Mouse (Mus musculus): Measurements from ENCODE around the gene Pin1. TPM values are rescaled to one million over a fixed set of nuclear protein-coding genes. Genes with fewer than 3 reads are reported as not detected.

Pin1 gene
- polyA plus RNA-seq, 1 experiment from 2014 or later = 52.3 TPM

DNA sequence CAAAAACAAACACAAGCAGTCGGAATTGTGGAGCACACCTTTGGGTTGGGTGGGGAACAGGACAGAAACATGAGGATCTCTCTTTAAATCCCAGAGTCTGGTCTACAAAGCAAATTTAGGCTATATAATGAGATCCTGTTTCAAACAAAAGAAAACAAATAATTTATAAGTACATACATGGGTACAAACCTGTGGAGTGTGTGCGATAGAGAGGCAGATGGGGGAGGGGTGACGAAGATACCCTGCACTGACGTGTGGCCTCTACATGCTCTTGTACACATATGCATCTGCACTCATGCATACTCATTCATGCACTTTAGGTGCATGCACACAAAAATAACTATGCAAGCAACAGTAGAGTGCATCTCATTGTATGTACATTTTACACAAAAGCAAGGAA lies 12.4 kb upstream of the Pin1 start:
- Histone ChIP-seq H3K4me1 (peaks cover 18% of the 10 kb centered on the region), H3K9me3 (no peaks in the 10 kb centered on the region), H3K4me3 (no peak overlapping the region), H3K27ac (no peak overlapping the region), H3K36me3 (peaks cover 29% of the 10 kb centered on the region), H3K4me2 (no peak overlapping the region), H3K27me3 (no peaks in the 10 kb centered on the region), H3K9ac (no peak overlapping the region)
- 94% methylated on average over 4 of the region's 4 CpGs for WGBS
- no peak for ATAC-seq (ENCODE audit: insufficient number of reproducible peaks, insufficient read depth, low FRiP score, low TSS enrichment, low read depth)

DNA sequence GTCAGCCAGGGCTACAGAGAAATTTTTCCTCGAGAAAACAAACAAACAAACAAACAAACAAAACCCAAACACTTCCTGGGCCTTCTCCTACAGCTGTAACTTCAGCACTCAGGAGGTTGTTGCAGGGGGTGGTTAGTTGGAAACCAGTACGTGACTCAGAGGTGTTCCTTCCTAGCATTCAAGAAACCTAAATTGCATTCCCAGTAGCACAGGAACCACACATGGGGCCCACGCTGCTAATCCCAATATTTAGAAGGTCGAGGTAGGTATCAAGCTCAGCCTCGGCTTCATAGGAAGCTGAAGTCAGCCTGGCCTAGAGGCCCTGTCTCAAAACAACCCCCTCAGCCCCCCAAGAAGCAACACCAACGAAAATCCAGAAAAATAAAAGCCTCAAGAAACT lies 10.4 kb upstream of the Pin1 start:
- H3K9me3 ChIP-seq = no peaks in the 10 kb centered on the region
- WGBS = 19% methylated on average over 6 of the region's 6 CpGs
- no peak for ATAC-seq (ENCODE audit: insufficient number of reproducible peaks, insufficient read depth, low FRiP score, low TSS enrichment, low read depth)
- no peak overlapping the region for H3K27ac ChIP-seq
- peak overlapping the region; percentile 91 for H3K9ac ChIP-seq
- peak overlapping the region; percentile 70 for H3K4me3 ChIP-seq
- H3K4me1 ChIP-seq = peaks cover 28% of the 10 kb centered on the region
- peak overlapping the region; percentile 96 for H3K4me2 ChIP-seq
- H3K27me3 ChIP-seq = no peaks in the 10 kb centered on the region
- H3K36me3 ChIP-seq = peaks cover 34% of the 10 kb centered on the region

- under 1% methylated on average over 51 of the region's 51 CpGs for WGBS
- H3K4me2 ChIP-seq = peak within 1 kb of the TSS; percentile 96
These were observed 9.6 kb upstream of the Pin1 start, which contains the start of gene Ubl5 for GRCm38 (mm10) chr9:20642101-20642895. Gene Ubl5, plus strand, starts transcription at chr9:20642878.

GRCm38 (mm10) chr9:20642896-20643466 lies 8.9 kb upstream of the Pin1 start:
- H3K9ac ChIP-seq = peak overlapping the region; percentile 91
- H3K36me3 ChIP-seq = peaks cover 36% of the 10 kb centered on the region
- WGBS = under 1% methylated on average over 30 of the region's 30 CpGs
- H3K4me3 ChIP-seq = peak overlapping the region; percentile 70
- peak overlapping the region; percentile 95 for H3K27ac ChIP-seq
- H3K4me2 ChIP-seq = peak overlapping the region; percentile 96
- peak; percentile 82 for ATAC-seq (ENCODE audit: insufficient number of reproducible peaks, insufficient read depth, low FRiP score, low TSS enrichment, low read depth)
- H3K4me1 ChIP-seq = peaks cover 28% of the 10 kb centered on the region
- H3K9me3 ChIP-seq = no peaks in the 10 kb centered on the region
- H3K27me3 ChIP-seq = no peaks in the 10 kb centered on the region

More at GRCm38 (mm10) chr9:20642101-20642895, 9.6 kb upstream of the Pin1 start, which contains the start of gene Ubl5:
- H3K4me3 ChIP-seq = peak within 1 kb of the TSS; percentile 70
- no peaks in the 10 kb centered on the region for H3K27me3 ChIP-seq
- ATAC-seq (ENCODE audit: insufficient number of reproducible peaks, insufficient read depth, low FRiP score, low TSS enrichment, low read depth) = peak; percentile 94
- peaks cover 35% of the 10 kb centered on the region for H3K36me3 ChIP-seq
- H3K4me1 ChIP-seq = peaks cover 28% of the 10 kb centered on the region
- H3K9ac ChIP-seq = peak within 1 kb of the TSS; percentile 91
- peak within 1 kb of the TSS; percentile 95 for H3K27ac ChIP-seq
- no peaks in the 10 kb centered on the region for H3K9me3 ChIP-seq

- H3K9ac ChIP-seq = peak overlapping the region; percentile 91
- H3K4me3 ChIP-seq = peak overlapping the region; percentile 70
- no peaks in the 10 kb centered on the region for H3K27me3 ChIP-seq
- no peaks in the 10 kb centered on the region for H3K9me3 ChIP-seq
- H3K36me3 ChIP-seq = peaks cover 36% of the 10 kb centered on the region
- H3K4me1 ChIP-seq = peaks cover 28% of the 10 kb centered on the region
- H3K27ac ChIP-seq = peak overlapping the region; percentile 95
- WGBS = 8% methylated on average over 13 of the region's 13 CpGs
- no peak for ATAC-seq (ENCODE audit: insufficient number of reproducible peaks, insufficient read depth, low FRiP score, low TSS enrichment, low read depth)
- peak overlapping the region; percentile 96 for H3K4me2 ChIP-seq
These were observed 8.1 kb upstream of the Pin1 start for GRCm38 (mm10) chr9:20643781-20644180.

DNA sequence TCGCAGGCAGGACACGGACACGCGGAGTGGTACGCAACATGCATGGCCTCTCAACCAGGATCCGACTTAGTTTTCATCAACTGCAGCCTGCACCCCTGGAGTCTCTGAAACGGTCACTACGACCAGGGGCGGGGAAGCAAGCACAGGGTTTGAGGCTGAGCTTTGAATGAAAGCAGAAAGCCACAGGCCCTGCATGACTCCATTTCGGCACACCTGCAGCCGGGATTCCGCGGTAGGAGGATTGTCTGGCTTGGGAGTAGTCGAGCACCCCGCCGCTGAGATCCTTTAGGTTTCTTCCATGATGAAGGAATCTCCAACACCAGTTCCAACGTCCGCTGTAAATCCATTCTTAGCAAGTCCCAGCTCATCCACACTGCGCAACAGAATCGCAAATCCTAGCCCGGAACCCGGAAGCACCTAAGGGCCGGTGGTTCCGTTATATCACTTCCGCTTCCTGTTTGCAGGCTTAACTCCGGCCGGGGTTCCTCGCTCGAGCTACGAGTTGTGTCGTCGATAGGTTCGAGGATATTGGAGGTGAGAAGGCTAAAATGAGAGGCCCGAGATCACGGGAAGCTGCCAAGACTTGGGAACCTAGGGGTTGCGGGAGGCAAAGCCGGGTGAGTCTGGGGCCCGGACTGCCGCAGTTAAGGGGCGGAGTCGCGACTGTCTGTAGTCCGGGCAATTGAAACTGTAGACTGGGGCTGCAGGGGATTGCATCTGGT lies 7.4 kb upstream of the Pin1 start, which contains the start of gene Fbxl12:
Gene Fbxl12 (minus strand): TSS at position 408 of the 722 bp plus-strand sequence.
- under 1% methylated on average over 43 of the region's 43 CpGs for WGBS
- no peaks in the 10 kb centered on the region for H3K9me3 ChIP-seq
- H3K9ac ChIP-seq = peak within 1 kb of the TSS; percentile 91
- H3K4me1 ChIP-seq = peaks cover 28% of the 10 kb centered on the region
- peak within 1 kb of the TSS; percentile 70 for H3K4me3 ChIP-seq
- H3K27ac ChIP-seq = peak within 1 kb of the TSS; percentile 95
- ATAC-seq (ENCODE audit: insufficient number of reproducible peaks, insufficient read depth, low FRiP score, low TSS enrichment, low read depth) = no peak
- H3K36me3 ChIP-seq = peaks cover 35% of the 10 kb centered on the region
- H3K27me3 ChIP-seq = no peaks in the 10 kb centered on the region
- H3K4me2 ChIP-seq = peak within 1 kb of the TSS; percentile 96

- Histone ChIP-seq H3K9ac (peak overlapping the region; percentile 91), H3K4me1 (peaks cover 28% of the 10 kb centered on the region), H3K27me3 (no peaks in the 10 kb centered on the region), H3K4me3 (peak overlapping the region; percentile 70), H3K4me2 (peak overlapping the region; percentile 96), H3K27ac (peak overlapping the region; percentile 85), H3K9me3 (no peaks in the 10 kb centered on the region), H3K36me3 (peaks cover 33% of the 10 kb centered on the region)
- WGBS = 4% methylated on average over 17 of the region's 17 CpGs
- ATAC-seq (ENCODE audit: insufficient number of reproducible peaks, insufficient read depth, low FRiP score, low TSS enrichment, low read depth) = no peak
These were observed 6.8 kb upstream of the Pin1 start for GRCm38 (mm10) chr9:20645121-20645520.

DNA sequence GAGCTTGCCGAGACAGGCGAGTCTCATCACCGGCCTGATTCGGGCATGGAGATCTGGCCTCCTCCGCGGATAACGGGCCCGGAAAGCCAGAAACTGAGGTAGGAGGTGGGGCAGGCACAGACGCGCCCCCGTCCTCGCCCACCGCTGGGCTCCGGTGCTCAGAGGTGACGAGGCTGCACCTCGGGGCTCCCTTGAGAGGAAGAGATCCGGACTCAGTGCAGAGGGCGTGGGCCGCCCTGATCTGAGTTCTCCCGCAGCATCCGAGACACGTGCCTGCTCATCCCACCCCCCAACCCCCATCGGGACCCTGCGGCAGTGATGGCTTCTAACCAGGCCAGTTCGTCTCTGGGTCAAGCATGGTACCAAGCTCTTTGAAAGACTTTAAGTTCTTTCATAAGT lies 364 bp downstream of the Pin1 start:
- H3K9ac ChIP-seq = peak overlapping the region; percentile 91
- H3K27me3 ChIP-seq = no peaks in the 10 kb centered on the region
- no peaks in the 10 kb centered on the region for H3K9me3 ChIP-seq
- H3K4me2 ChIP-seq = peak overlapping the region; percentile 76
- peaks cover 28% of the 10 kb centered on the region for H3K4me1 ChIP-seq
- ATAC-seq (ENCODE audit: insufficient number of reproducible peaks, insufficient read depth, low FRiP score, low TSS enrichment, low read depth) = 0 out of 2 replicates have a peak, but pooled peaks have one; percentile 21
- no peak overlapping the region for H3K27ac ChIP-seq
- peaks cover 60% of the 10 kb centered on the region for H3K36me3 ChIP-seq
- H3K4me3 ChIP-seq = peak overlapping the region; percentile 97
- under 1% methylated on average over 25 of the region's 25 CpGs for WGBS

DNA sequence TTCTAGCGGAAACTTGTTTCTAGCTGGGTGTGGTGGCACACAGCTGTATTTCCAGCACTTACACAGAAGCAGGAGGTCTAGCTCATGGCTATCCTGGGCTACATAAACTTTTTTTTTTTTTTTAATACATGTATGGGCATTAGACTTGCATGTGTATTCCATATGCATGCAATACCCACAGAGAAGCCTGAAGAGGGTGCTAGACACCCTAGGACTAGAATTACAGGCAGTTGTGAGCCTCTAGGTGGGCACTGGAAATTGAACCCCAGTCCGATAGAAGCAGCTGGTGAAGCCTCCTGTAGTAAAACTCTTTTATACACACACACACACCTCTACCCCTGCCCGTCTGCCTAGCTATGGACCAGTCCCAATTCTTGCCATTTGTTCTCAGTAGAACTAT lies 2.0 kb downstream of the Pin1 start:
- Histone ChIP-seq H3K4me3 (0 out of 2 replicates have a peak overlapping the region, but pooled peaks have one; percentile 97), H3K27ac (no peak overlapping the region), H3K36me3 (peaks cover 61% of the 10 kb centered on the region), H3K27me3 (no peaks in the 10 kb centered on the region), H3K9me3 (no peaks in the 10 kb centered on the region), H3K4me2 (peak overlapping the region; percentile 76; the same call in 1 of the 2 replicates), H3K4me1 (peaks cover 28% of the 10 kb centered on the region), H3K9ac (no peak overlapping the region)
- ATAC-seq (ENCODE audit: insufficient number of reproducible peaks, insufficient read depth, low FRiP score, low TSS enrichment, low read depth) = no peak
- WGBS = 95% methylated on average over 3 of the region's 3 CpGs

GRCm38 (mm10) chr9:20657546-20657945 lies 5.7 kb downstream of the Pin1 start:
- H3K9ac ChIP-seq = no peak overlapping the region
- WGBS = 92% methylated on average over 3 of the region's 3 CpGs
- no peak overlapping the region for H3K4me2 ChIP-seq
- no peaks in the 10 kb centered on the region for H3K27me3 ChIP-seq
- H3K4me1 ChIP-seq = peaks cover 22% of the 10 kb centered on the region
- no peaks in the 10 kb centered on the region for H3K9me3 ChIP-seq
- no peak overlapping the region for H3K4me3 ChIP-seq
- no peak overlapping the region for H3K27ac ChIP-seq
- peaks cover 92% of the 10 kb centered on the region for H3K36me3 ChIP-seq
- no peak for ATAC-seq (ENCODE audit: insufficient number of reproducible peaks, insufficient read depth, low FRiP score, low TSS enrichment, low read depth)

- H3K36me3 ChIP-seq = peaks cover 77% of the 10 kb centered on the region
- no peaks in the 10 kb centered on the region for H3K4me1 ChIP-seq
- no peak overlapping the region for H3K4me3 ChIP-seq
- no peaks in the 10 kb centered on the region for H3K9me3 ChIP-seq
- no peak overlapping the region for H3K9ac ChIP-seq
- H3K27ac ChIP-seq = no peak overlapping the region
- no peak overlapping the region for H3K4me2 ChIP-seq
- no peak for ATAC-seq (ENCODE audit: insufficient number of reproducible peaks, insufficient read depth, low FRiP score, low TSS enrichment, low read depth)
- no peaks in the 10 kb centered on the region for H3K27me3 ChIP-seq
- WGBS = 55% methylated on average over 3 of the region's 3 CpGs
These were observed 10.4 kb downstream of the Pin1 start for GRCm38 (mm10) chr9:20662325-20662724.
